Mouse (Mus musculus) spleen, postnatal 4 days (tissue): ENCODE measurements around the gene Ehmt1.

Source experiments
- DNase-seq, 2 experiments: peaks; one replicate each; pipeline ENCODE4 v3.0.0; 2022; ENCODE audit warnings: low spot score in 2 of 2

Gene Ehmt1

DNA sequence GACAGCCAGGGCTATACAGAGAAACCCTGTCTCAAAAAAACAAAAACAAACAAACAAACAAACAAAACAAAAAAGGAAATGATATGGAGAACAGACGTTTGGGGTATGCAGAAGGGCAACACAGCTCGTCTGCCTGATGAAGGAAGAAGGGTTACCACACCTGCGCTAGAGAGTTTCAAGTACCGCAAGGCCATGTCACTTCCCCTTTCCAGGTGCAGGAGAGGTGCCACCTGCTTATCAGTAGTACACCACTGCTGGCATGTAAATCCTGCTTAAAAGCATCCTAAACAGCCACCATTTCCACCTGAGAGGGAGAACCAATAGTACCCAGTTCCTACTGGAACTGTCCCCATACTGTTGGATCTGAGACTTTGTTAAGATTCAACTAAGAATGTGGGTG, 113.8 kb downstream of the Ehmt1 start:
- DNase-seq = no peak

DNA sequence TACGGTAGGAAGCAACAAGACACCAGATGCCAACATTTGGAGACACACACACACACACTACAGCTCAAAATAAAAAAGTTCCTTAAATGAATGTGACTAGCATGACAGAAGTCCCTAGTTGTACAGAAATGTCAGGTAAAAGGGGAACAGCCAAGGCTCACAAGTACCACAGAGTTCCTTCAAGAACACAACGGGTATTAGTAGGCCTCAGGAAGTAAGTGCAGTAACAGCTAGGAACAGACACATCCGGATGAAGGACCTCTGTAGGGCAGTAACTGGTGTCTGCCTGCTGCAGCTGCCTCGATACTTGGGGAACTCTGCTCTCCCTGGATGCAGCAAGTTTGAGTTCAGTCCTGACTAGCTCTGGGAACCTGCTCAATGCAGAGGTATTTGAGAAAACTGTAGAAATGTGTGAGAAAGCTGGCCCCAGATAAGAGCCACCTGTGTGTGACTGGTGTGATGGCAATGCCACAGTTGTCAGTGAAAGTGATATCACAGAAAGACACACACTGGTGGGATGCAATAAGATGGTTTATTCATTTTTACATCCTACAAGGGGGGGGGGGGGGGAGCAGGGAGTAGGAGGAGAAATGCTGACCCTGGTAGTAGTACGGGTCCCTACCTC, 122.5 kb downstream of the Ehmt1 start:
- no peak for DNase-seq

DNA sequence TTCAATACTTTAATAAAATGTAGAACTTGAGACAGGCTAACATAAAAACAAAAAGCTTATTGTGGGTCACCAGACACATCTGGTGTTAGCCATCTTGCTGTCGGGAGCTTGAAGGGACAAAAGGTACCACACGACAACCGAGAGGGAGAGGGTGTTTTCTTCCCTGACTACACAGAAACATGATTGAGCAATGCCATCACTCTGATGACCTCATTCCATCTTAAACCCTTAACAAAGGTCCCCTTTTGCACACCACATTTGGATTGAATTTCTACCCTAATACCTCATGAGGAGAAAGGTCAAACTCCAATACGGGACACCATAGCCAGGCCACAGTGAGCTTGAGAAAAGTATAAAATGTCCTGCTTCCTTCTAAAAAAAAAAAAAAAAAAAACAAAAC, 132.2 kb downstream of the Ehmt1 start:
- no peak for DNase-seq

DNA sequence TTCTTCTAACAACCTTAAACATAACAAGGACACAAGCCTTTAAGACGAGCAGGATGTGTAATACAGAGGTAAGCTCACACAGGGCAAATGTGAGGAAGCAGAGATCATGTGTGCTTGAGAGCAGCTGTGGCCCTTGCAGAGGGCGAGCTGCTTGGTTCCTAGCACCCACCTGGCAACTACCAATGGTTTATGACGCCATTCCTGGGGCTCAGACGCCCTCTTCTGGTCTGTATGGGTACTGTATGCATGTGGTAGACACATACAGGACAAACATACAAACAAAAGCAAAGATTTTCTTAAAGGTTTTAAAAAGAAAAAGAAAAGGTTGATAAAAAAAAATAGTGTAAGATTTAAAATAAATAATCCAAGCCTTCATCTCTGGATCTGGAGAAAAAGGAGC, 138.2 kb downstream of the Ehmt1 start:
- no peak for DNase-seq

DNA sequence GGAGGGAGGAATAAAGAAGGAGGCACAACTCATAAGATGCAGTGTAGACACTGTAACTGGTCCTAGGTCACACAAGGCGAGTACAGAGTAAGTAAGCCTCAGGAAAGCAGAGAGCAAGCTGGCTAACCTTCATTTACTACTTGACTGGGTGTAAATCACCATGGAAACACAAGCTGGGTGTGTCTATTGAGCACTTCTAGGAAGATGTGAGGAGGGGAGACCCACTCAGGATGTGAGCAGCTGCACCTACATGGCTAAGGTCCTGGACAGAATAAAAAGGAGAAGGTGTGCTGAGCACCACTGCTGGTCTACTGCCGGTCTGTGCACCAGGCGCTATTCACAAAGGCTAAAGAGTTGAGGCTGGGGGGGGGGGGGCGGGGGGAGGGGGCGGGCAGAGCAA, 142.6 kb downstream of the Ehmt1 start:
- no peak for DNase-seq

DNA sequence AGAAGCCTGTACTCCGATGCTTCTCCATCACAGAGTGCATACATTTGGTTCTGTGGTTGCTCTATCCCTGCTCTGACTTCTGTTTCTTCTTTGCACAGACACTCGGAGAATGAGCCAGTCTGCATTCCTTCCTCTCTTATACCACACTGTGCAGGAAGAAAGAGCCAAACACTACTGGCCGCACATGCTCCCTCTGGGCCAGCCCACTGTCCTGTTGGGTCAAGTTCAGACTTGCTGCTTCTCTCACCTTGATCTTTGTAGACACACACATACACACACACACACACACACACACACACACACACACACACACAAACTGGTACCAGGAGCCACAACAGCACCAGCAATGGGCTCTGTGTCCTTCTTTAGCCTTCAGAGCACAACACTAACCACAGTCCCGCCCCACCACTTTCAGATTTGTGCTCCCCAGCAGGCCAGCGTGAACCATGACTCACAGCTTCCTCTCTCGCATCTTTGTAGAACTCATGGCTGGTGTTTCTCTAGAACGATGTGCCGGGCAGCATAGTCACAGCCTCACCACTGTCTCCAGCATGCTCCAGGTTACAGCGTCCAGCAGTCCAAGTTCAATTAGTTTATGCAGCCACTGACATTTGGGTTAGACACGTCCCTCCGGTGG, 143.3 kb downstream of the Ehmt1 start:
- DNase-seq = no peak

DNA sequence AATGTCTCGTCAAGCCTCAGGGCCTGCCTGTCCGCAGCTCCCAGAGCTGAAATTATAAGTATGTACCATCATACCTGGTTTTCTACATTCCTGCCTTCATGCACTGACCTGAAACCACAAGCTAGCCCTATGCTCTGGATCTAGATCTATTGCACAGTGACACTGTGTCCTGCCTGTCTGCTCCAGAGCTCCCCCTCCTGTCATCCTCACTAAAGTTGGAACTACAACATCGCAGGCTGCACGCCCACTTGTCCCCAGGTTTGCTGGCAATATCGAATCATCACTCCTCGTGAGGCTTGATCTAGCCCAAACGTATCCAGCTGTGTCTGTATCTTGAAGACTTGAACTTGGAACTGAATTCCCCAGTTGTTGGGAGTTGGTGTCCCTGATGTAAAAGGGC, 144.6 kb downstream of the Ehmt1 start:
- no peak for DNase-seq

DNA sequence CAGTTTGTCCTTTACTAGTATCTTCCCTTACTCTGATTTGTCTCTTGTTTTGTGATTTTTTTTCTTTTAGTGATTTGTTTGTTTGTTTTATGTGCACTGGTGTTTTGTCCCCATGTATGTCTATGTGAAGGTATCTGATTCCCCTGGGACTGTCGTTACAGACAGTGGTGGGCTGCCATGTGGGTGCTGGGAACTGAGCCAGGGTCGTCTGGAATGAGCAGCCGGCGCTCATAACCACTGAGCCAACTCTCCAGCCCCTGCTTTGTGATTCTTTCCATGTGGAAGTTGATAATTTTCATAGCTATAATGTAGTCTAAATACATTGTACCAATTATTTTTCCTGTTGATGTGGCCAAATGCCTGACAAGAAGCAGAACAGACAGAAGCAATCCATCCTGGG, 148.6 kb downstream of the Ehmt1 start:
- no peak for DNase-seq

DNA sequence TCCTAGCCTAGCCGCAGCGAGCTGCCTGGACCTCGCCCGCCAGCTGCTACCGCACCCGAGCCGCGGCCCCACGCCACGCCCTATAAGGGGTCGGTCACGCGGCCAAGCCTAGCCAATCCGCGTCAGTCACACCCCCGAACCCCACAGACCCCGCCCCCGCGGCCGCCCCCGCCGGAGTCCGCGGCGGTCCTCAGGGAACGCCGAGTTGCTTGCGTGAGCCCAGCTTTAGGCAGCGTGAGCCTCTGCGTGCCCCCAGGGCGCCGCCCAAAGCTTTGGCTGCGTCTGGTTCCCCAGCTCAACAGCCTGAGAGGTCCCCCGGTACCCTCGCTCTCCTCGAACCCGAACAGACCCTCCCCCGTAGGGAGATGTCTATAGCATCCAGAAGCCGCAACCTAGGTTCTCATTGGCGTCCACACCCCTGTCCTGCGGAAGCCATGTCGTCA, 156.3 kb downstream of the Ehmt1 start, which contains the start of gene Cacna1b:
Gene Cacna1b (minus strand): TSS at position 38 of the 443 bp plus-strand sequence.
- peak; percentile 61 to 79 for DNase-seq

DNA sequence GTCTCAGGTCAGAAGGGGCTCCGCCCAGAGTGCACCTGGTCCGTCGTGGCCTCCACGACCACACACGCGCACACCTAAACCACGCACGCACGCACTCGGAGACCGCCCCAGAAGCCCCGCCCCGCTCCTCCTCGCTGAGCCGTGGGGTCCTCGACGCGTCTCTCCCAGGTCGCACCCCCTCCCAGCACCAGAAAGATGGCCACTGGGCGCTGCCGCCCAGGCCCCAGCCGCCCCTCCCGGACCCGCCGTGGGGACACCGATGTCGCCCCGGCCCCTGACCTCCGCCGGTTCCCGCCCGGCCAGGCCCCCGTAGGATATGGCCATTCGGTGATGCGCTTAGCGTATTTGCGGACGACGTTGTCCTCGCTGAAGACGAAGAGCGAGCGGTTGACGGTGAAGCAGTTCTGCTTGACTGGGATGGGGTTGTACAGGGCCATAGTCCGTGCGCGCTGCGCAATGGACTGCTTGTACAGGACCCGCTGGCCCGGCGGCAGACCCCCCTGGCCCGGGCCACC, 156.9 kb downstream of the Ehmt1 start:
- DNase-seq = no peak

DNA sequence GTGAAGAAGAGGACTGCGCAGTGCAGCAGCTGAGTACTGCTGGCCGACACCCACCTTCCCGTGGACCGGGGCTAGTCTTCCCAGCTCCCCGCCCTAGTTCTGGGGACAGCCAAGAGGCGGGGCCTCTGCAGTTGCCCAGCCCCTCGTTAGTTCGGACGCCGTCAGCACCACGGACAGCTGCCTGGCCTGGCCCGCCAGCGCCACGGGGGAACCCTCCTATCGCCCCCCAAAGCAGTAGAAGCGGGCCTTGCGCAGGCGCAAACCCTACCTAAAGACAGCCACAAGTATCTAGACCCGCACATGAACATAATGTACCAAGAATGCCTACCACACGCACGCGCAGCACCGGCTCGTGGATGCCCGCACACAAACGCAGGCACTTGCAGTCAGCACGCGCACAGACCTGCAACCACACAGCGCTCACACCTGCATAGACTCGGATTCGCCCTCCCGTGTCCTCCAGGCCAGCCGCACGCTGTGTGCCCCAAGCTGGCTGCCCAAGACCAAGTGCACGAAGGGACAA, 157.4 kb downstream of the Ehmt1 start:
- DNase-seq = peak; percentile 53 to 83

DNA sequence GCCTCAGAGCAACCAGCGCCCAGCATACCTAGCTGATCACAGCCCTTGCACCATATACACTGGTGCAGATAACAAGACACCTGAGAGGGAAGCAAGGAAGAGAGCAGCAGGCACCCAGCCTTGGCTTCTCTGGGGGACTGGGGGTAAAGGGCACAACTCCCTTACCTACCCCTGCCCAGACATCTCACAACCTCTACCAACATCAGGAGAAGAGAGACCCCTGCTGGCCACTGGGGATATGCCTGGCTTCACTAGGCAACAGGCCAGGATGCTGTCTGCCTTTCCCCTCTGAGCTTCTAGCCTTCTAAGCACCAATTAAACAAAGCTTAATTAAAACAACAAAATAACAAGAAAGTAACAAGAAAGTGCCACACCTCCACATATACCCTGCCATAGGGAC, 164.1 kb downstream of the Ehmt1 start:
- DNase-seq = peak; percentile 49 to 81

DNA sequence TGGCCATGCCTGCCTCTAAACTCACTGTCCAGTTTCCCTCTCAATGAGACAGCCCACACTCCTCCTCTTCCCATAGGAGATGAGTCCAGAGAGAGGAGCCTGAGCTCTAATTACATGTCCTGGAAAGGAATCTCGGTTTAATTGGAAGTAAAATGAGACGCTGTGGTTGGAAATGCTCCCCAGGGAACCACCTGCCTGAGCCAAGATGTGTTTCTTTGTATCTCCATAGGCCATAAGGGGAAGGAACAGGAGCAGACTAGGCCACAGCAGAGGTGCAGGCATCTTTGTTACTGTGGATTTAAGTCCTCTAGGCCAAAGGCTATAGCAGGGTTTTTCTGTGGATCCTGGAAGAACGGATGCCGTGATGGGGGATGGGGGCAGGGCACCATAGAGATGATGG, 166.8 kb downstream of the Ehmt1 start:
- no peak for DNase-seq

DNA sequence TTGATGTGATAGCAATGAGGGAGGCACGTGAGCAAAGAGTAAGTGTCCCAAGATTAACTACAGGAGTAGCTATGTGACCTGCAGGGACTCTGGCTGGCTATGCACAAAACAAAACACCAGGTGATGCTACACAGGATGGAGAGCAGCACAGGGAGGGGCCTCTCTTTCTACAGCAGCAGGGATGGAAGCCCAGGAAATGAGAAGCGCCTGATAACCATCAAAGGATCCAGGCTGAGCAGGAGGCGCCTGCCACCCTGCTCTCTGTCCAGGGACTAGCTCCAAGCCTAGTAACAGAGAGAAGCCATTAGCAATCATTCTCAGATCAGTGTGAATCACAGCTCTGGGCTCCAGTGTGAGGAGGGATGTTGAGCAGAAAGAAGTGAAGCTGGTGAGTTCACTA, 169.4 kb downstream of the Ehmt1 start:
- no peak for DNase-seq

DNA sequence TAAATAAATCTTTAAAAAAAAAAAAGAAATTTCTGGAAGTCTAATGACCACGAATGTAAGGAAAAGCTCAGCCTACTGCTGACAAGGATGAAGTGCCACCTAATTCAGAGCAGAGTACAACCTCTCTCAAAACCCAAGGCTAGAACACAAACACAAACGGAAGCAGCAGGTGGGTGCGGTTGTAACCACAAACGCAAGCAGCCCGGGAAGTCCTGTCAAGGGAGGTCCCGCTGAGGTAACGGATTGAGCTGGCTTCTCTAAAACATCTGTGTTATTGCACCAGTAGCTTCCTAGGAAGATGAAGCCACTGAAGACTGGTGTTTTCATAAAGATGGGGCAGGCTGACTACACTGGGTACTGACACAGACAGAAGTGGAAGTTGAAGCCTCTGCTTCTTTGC, 171.5 kb downstream of the Ehmt1 start:
- DNase-seq = peak in 1 of 2 experiments; percentile 20
